Mouse (Mus musculus) ES-E14 (cell line): ENCODE results near the gene Olfr64.

Experiments
- CHD2 ChIP-seq: IDR thresholded peaks from 2 replicates; pipeline ENCODE4 v1.6.1; 2014; ENCODE audit warnings: mild to moderate bottlenecking, low read depth, low read length, inconsistent platforms
- HCFC1 ChIP-seq: IDR thresholded peaks from 2 replicates; pipeline ENCODE4 v1.6.1; 2012; ENCODE audit warnings: low read length, inconsistent platforms, borderline replicate concordance; ENCODE audit not compliant: insufficient read depth
- MAFK ChIP-seq: IDR thresholded peaks from 2 replicates; pipeline ENCODE4 v1.6.1; 2014; ENCODE audit warnings: mild to moderate bottlenecking, low read depth, low read length, inconsistent platforms; ENCODE audit not compliant: insufficient read depth
- ZC3H11A ChIP-seq: IDR thresholded peaks from 2 replicates; pipeline ENCODE4 v1.6.1; 2012; ENCODE audit warnings: low read depth, mild to moderate bottlenecking, inconsistent platforms, low read length, borderline replicate concordance

GRCm38 (mm10) chr7:103843034-103843433, 51.3 kb downstream of the Olfr64 start, which contains the start of gene Hbb-bh1:
- TF ChIP-seq HCFC1 (no peak), ZC3H11A (no peak), CHD2 (no peak), MAFK (no peak)
